Mouse (Mus musculus): Measurements from ENCODE around the gene Ern2.

Ern2 gene

DNA sequence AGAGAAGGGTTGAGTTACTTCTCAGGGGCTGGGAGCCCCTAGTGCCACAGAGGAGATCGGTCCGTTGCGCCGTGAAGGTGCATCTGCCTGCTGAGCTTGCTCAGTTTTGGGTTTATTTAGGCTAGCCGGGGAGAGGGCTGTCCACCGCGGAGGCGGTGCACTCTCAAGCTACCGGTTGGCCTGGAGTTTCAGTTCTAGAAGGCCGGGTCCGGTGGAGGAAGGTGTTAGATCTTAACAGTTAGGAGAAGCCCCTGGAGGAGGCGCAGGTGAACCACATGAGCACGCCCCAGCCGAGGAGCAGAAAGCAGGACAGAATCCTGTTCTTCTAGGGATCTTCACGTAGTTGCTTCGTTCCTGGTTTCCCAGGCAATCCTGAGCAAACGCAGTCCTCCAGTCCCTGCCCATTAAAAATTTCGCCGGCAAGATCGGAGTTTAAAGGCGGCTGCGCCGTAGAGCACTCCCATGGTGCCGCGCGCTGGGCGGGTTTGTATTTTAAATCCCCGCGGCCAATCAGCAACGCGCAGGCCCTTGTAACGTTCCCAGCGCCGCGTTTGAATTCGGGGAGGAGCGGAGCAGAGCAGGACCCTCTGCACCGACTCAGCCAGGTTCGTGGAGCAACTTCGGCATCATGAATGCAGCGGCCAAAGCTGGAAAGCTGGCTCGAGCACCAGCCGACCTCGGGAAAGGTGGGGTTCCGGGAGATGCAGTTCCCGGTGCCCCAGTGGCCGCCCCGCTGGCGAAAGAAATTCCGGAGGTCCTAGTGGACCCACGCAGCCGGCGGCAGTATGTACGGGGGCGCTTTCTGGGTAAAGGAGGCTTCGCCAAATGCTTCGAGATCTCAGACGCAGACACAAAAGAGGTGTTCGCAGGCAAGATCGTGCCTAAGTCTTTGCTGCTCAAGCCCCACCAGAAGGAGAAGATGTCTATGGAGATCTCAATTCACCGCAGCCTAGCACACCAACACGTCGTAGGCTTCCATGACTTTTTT, 26.8 kb downstream of the Ern2 start, which contains the start of gene Plk1:
TSS of gene Plk1 (plus strand) at position 525 of the 988 bp plus-strand sequence.
- DNase-seq (ENCODE audit: low read depth, low spot score), result peak; percentile 83

GRCm38 (mm10) chr7:122158488-122158887, 27.5 kb downstream of the Ern2 start:
- no peak for DNase-seq (ENCODE audit: low read depth, low spot score)

- no peak for DNase-seq (ENCODE audit: low read depth, low spot score)
Measured at GRCm38 (mm10) chr7:122152473-122152872, 33.5 kb downstream of the Ern2 start.

- no peak for DNase-seq (ENCODE audit: low read depth, low spot score)
Measured at GRCm38 (mm10) chr7:122140991-122141390, 45.0 kb downstream of the Ern2 start.

- DNase-seq (ENCODE audit: low read depth, low spot score), result no peak
Measured at GRCm38 (mm10) chr7:122138190-122138589, 47.8 kb downstream of the Ern2 start.

DNA sequence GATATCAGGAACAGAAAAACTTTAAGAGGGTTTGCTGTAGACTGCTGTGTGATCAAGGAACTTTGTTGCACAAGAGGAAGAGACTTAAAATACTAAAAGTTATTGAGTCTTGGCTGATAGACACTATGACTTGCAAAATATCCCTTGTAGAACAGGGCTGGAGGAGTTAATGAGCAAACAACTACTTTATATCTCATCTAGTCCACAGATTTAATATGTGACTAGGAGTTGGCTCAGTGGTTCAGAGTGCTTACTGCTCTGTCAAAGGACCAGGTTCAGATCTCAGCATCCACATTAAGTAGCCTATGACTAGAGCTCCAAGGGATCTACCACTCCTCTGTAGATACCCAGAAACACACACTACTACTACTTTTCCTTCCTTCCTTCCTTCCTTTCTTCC, 48.9 kb downstream of the Ern2 start:
- DNase-seq (ENCODE audit: low read depth, low spot score), result no peak

GRCm38 (mm10) chr7:122135070-122135469, 50.9 kb downstream of the Ern2 start:
- DNase-seq (ENCODE audit: low read depth, low spot score), result peak; percentile 48

GRCm38 (mm10) chr7:122133338-122133625, 52.7 kb downstream of the Ern2 start:
- no peak for DNase-seq (ENCODE audit: low read depth, low spot score)

- DNase-seq (ENCODE audit: low read depth, low spot score), result peak; percentile 98
Measured at GRCm38 (mm10) chr7:122132497-122133337, 53.3 kb downstream of the Ern2 start, which contains the start of the genes Palb2 and Dctn5. TSS of gene Palb2 (minus strand) at chr7:122132985. TSS of gene Dctn5 (plus strand) at chr7:122133041.

- no peak for DNase-seq (ENCODE audit: low read depth, low spot score)
Measured at GRCm38 (mm10) chr7:122131834-122132233, 54.2 kb downstream of the Ern2 start.

- no peak for DNase-seq (ENCODE audit: low read depth, low spot score)
Measured at GRCm38 (mm10) chr7:122126946-122127345, 59.1 kb downstream of the Ern2 start.

- no peak for DNase-seq (ENCODE audit: low read depth, low spot score)
Measured at GRCm38 (mm10) chr7:122125636-122126035, 60.4 kb downstream of the Ern2 start.

- no peak for DNase-seq (ENCODE audit: low read depth, low spot score)
Measured at GRCm38 (mm10) chr7:122123518-122123917, 62.5 kb downstream of the Ern2 start.

Measured in CD4-positive helper T cell, adult 2 months (primary cell).